Mouse (Mus musculus) MEL (cell line): ENCODE results near the gene Zp3.

Experiments
- CHD2 ChIP-seq: IDR thresholded peaks from 2 replicates; pipeline ENCODE4 v1.6.1; 2011; ENCODE audit warnings: low read length, improper control_type of control experiment
- CTCF ChIP-seq, 3 experiments: IDR thresholded peaks in 2 of 3; conservative IDR thresholded peaks in 1 of 3; 2 replicates each; pipeline ENCODE4 v1.5.1; 2011 to 2012; ENCODE audit warnings: low read length in 3 of 3, low read depth in 2 of 3, mild to moderate bottlenecking in 2 of 3, improper control_type of control experiment in 1 of 3, inconsistent platforms in 1 of 3, mixed read lengths in 1 of 3, moderate library complexity in 1 of 3; ENCODE audit not compliant: control insufficient read depth in 1 of 3, insufficient read depth in 1 of 3, poor library complexity in 1 of 3, severe bottlenecking in 1 of 3
- ELF1 ChIP-seq: IDR thresholded peaks from 2 replicates; pipeline ENCODE4 v1.6.1; 2014; ENCODE audit warnings: low read depth, mild to moderate bottlenecking, inconsistent platforms, low read length, improper control_type of control experiment, moderate library complexity
- EP300 ChIP-seq, 2 experiments: IDR thresholded peaks; 2 replicates each; pipeline ENCODE4 v1.6.1; 2011; ENCODE audit warnings: improper control_type of control experiment in 2 of 2, low read length in 2 of 2, low read depth in 1 of 2, mild to moderate bottlenecking in 1 of 2
- GATA1 ChIP-seq: IDR thresholded peaks from 2 replicates; pipeline ENCODE4 v1.6.1; 2011; ENCODE audit warnings: low read depth, low read length, improper control_type of control experiment
- MAFK ChIP-seq: IDR thresholded peaks from 2 replicates; pipeline ENCODE4 v1.6.1; 2011; ENCODE audit warnings: low read depth, mild to moderate bottlenecking, low read length, improper control_type of control experiment, borderline replicate concordance
- MAX ChIP-seq: IDR thresholded peaks from 2 replicates; pipeline ENCODE4 v1.6.1; 2011; ENCODE audit warnings: low read length, improper control_type of control experiment
- NRF1 ChIP-seq: IDR thresholded peaks from 2 replicates; pipeline ENCODE4 v1.6.1; 2014; ENCODE audit warnings: low read depth, mild to moderate bottlenecking, inconsistent platforms, low read length, improper control_type of control experiment, moderate library complexity; ENCODE audit not compliant: poor library complexity, insufficient read depth, severe bottlenecking
- POLR2A ChIP-seq, 2 experiments: IDR thresholded peaks; 2 replicates each; pipeline ENCODE4 v1.6.1; 2011 to 2012; ENCODE audit warnings: low read length in 2 of 2, mild to moderate bottlenecking in 2 of 2, control low read depth in 1 of 2, improper control_type of control experiment in 1 of 2, low read depth in 1 of 2, moderate library complexity in 1 of 2; ENCODE audit not compliant: control insufficient read depth in 1 of 2, insufficient read depth in 1 of 2, poor library complexity in 1 of 2
- SIN3A ChIP-seq: IDR thresholded peaks from 2 replicates; pipeline ENCODE4 v1.6.1; 2012; ENCODE audit warnings: low read length, improper control_type of control experiment, inconsistent platforms
- SMC3 ChIP-seq: IDR thresholded peaks from 2 replicates; pipeline ENCODE4 v1.6.1; 2011; ENCODE audit warnings: low read depth, low read length, improper control_type of control experiment
- ZKSCAN1 ChIP-seq: IDR thresholded peaks from 2 replicates; pipeline ENCODE4 v1.6.1; 2012; ENCODE audit warnings: low read depth, mild to moderate bottlenecking, inconsistent platforms, low read length, improper control_type of control experiment, moderate library complexity

DNA sequence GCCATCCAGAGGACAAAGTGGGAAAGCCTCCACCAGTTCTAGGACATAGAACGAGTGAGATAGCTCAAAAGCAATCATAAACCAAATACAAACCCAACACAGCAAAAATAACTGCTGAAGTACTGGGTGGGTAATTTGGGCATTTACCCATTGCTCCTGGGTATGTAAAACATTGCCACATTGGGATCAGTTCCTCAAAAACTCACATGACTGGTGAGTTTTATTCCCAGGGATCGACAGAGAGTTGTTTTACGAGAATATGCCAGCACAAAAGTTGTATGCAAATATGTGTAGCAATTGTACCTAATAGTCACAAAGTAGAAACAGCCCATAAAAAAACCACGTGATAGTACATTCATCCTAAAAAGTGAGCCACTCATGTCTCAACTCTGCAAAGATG, 55.0 kb downstream of the Zp3 start:
- TF ChIP-seq ELF1: no peak
- TF ChIP-seq MAX: no peak
- TF ChIP-seq SIN3A: no peak
- no peak for TF ChIP-seq POLR2A (IDR thresholded peaks at IDR 0.05; ENCODE audit: control insufficient read depth in 1 of 2, insufficient read depth in 1 of 2, low read depth in 1 of 2, low read length in 2 of 2, poor library complexity in 1 of 2)
- TF ChIP-seq SMC3: no peak
- TF ChIP-seq GATA1: no peak
- no peak for TF ChIP-seq CTCF (IDR thresholded peaks at IDR 0.05 in 2 of 3, conservative IDR thresholded peaks at IDR 0.05 in 1 of 3; ENCODE audit: control insufficient read depth in 1 of 3, insufficient read depth in 1 of 3, low read depth in 2 of 3, low read length in 3 of 3, poor library complexity in 1 of 3, severe bottlenecking in 1 of 3)
- TF ChIP-seq EP300 (IDR thresholded peaks at IDR 0.05; ENCODE audit: low read depth in 1 of 2, low read length in 2 of 2): no peak
- no peak for TF ChIP-seq NRF1
- no peak for TF ChIP-seq MAFK
- no peak for TF ChIP-seq CHD2
- no peak for TF ChIP-seq ZKSCAN1
